Comparison of ENCODE assay signal across 12 mouse cellular contexts in the genomic region with DNA sequence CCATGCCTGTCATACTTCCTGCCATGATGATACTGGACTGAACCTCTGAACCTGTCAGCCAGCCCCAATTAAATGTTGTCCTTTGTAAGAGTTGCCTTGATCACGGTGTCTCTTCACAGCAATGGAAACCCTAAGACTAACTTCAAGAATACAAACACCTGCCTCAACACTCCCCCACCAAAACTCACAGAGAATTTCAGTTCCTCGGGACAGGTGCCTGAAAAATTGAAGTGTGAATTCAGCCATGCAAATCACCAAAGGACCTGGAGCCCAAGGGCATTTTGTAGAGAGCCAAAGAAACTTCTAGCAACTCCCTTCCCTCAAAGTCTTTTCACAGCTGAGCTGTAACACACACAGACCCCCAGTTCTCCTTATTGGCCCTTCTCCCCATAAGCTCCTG.
"Had no signal": no experiment of that assay in that cellular context is flagged by ENCODE, and none has a peak within 500 bp of the region (broad histone marks: within the 10 kb centered on the region; RNA-seq: fewer than 3 reads in every experiment).

No protein-coding gene starts in this region.

- H3K4me2 ChIP-seq: intestine, embryonic 15.5 days; limb, embryonic 13.5 days; liver, embryonic 13.5 days; midbrain, embryonic 13.5 days had no signal

- H3K4me3 ChIP-seq: intestine, embryonic 15.5 days; layer of hippocampus, adult 2 months; limb, embryonic 13.5 days; liver, embryonic 13.5 days; midbrain, embryonic 13.5 days had no signal

- ATAC-seq: intestine, embryonic 15.5 days; midbrain, embryonic 13.5 days had no signal

- H3K36me3 ChIP-seq: intestine, embryonic 15.5 days; liver, embryonic 13.5 days; midbrain, embryonic 13.5 days had no signal

- H3K27ac ChIP-seq: intestine, embryonic 15.5 days; layer of hippocampus, adult 2 months; limb, embryonic 13.5 days; liver, embryonic 13.5 days; midbrain, embryonic 13.5 days had no signal

- H3K27me3 ChIP-seq: intestine, embryonic 15.5 days; limb, embryonic 13.5 days; liver, embryonic 13.5 days; midbrain, embryonic 13.5 days had no signal

- H3K9me3 ChIP-seq: intestine, embryonic 15.5 days; limb, embryonic 13.5 days; liver, embryonic 13.5 days; midbrain, embryonic 13.5 days had no signal

- H3K9ac ChIP-seq: intestine, embryonic 15.5 days; limb, embryonic 13.5 days; liver, embryonic 13.5 days; midbrain, embryonic 13.5 days had no signal

- DNase-seq: kidney, adult 8-10 months; kidney, postnatal 25 days; liver, embryonic 13.5 days; lung, adult 18-20 months; right cerebral cortex, adult 18-20 months; right cerebral cortex, postnatal 25 days; thymus, adult 18-20 months; thymus, postnatal 14 days had no signal
